Mouse (Mus musculus) embryonic fibroblast, embryonic 13.5 days (primary cell): ENCODE measurements at regions not wholly inside any gene's neighbourhood (a gene's known extent, or its start where the extent isn't known, plus 50 kb on each side); places are given as distances from the start of the nearest gene placed in this dataset.

Source experiments
- CTCF ChIP-seq: IDR thresholded peaks from 2 replicates; pipeline ENCODE4 v1.5.1; 2011; ENCODE audit warnings: mild to moderate bottlenecking, control low read depth, low read length, moderate library complexity, borderline replicate concordance; ENCODE audit not compliant: insufficient read depth
- POLR2A ChIP-seq: IDR thresholded peaks from 2 replicates; pipeline ENCODE4 v1.6.1; 2011; ENCODE audit warnings: low read depth, mild to moderate bottlenecking, control low read depth, low read length, moderate library complexity

DNA sequence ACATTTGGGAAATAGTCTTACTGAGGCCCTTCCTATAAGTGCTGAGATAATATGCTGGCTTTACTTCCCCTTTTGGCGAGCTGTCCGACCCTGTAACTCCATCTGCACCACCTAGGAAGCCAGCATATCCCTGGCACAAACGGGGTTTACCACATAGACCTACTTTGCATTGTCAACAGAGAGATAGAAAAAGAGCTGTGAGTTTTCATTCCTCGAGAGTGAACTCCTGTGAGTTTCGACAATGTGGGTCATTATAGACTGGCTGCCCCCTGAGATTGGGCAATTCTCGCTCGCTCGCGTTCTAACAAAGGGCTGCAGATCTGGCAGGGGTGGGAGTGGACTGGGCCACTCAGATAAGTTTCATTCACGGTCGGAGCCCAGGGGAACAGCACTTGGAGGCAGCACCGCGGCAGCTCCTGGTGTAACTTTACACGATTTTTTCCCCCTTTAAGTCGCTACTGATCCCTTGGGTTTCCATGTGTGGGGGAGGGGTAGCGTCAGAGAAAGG, 98.3 kb upstream of the Adgrl2 start:
- TF ChIP-seq CTCF, result no peak
- TF ChIP-seq POLR2A, result no peak
